Mouse (Mus musculus) CH12.LX (cell line): ENCODE measurements around the gene Mllt3.

Source experiments
- BHLHE40 ChIP-seq: IDR thresholded peaks from 2 replicates; pipeline ENCODE4 v1.6.1; 2011; ENCODE audit warnings: mild to moderate bottlenecking, low read depth, low read length, improper control_type of control experiment
- EP300 ChIP-seq: IDR thresholded peaks from 2 replicates; pipeline ENCODE4 v1.6.1; 2011; ENCODE audit warnings: low read length, improper control_type of control experiment
- NRF1 ChIP-seq: IDR thresholded peaks from 2 replicates; pipeline ENCODE4 v1.6.1; 2014; ENCODE audit warnings: low read depth, mild to moderate bottlenecking, inconsistent platforms, low read length, improper control_type of control experiment, moderate library complexity
- PAX5 ChIP-seq: IDR thresholded peaks from 2 replicates; pipeline ENCODE4 v1.6.1; 2012; ENCODE audit warnings: low read length, inconsistent platforms, mixed read lengths
- RCOR1 ChIP-seq: conservative IDR thresholded peaks from 2 replicates; pipeline ENCODE4 v1.6.1; 2012; ENCODE audit warnings: low read depth, mild to moderate bottlenecking, inconsistent platforms, low read length, improper control_type of control experiment
- UBTF ChIP-seq: IDR thresholded peaks from 2 replicates; pipeline ENCODE4 v1.6.1; 2012; ENCODE audit warnings: low read depth, mild to moderate bottlenecking, inconsistent platforms, low read length, improper control_type of control experiment, moderate library complexity
- ZNF384 ChIP-seq: IDR thresholded peaks from 2 replicates; pipeline ENCODE4 v1.6.1; 2012; ENCODE audit warnings: low read depth, low read length, improper control_type of control experiment, inconsistent platforms

GRCm38 (mm10) chr4:87823191-87823590 lies 210.0 kb downstream of the Mllt3 start:
- TF ChIP-seq EP300 = no peak
- TF ChIP-seq UBTF = no peak
- no peak for TF ChIP-seq RCOR1
- TF ChIP-seq PAX5 = no peak
- no peak for TF ChIP-seq BHLHE40
- no peak for TF ChIP-seq NRF1
- TF ChIP-seq ZNF384 = no peak
